Mouse (Mus musculus) C2C12 (cell line): ENCODE results near the gene Pou2f2.

Experiments used
- CTCF ChIP-seq: IDR thresholded peaks from one replicate; pipeline ENCODE4 v1.5.1; 2011; ENCODE audit not compliant: control insufficient read depth, insufficient read depth, insufficient read length
- MYOD1 ChIP-seq: IDR thresholded peaks from one replicate; pipeline ENCODE4 v1.6.1; 2011; ENCODE audit warnings: low read depth; ENCODE audit not compliant: control insufficient read depth, insufficient read length
- USF1 ChIP-seq: IDR thresholded peaks from one replicate; pipeline ENCODE4 v1.6.1; 2011; ENCODE audit warnings: low read depth, mild to moderate bottlenecking, control low read depth, moderate library complexity

DNA sequence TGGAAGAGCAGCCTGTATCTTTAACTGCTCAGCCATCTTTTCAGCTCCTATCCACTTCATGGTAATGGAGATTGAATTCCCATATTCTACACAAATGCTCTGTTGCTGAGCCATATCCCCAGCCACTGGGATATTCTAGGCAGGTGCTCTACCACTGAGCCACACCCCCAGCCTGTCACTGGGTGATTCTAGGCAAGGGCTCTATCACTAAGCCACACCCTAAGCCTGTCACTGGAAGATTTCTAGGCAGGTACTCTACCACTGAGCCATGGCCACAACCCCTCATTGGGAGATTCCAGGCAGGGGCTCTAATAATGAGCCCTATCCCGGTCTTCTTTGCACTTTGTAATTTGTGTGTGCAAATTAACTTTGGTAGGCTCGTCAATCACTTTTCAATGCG, 15.6 kb upstream of the Pou2f2 start:
- no peak for TF ChIP-seq CTCF
- no peak for TF ChIP-seq MYOD1
- no peak for TF ChIP-seq USF1
